Mouse (Mus musculus) cerebellum, adult 2 months (tissue): Measurements from ENCODE around the gene Nup43.

Experiments used
- CTCF ChIP-seq: fragments of 200-500 bp; IDR thresholded peaks from 2 replicates; pipeline ENCODE4 v1.5.1; 2011; ENCODE audit warnings: low read depth, mild to moderate bottlenecking, control low read depth, low read length, moderate library complexity, borderline replicate concordance; ENCODE audit not compliant: insufficient read depth
- POLR2A ChIP-seq: fragments of 200-500 bp; IDR thresholded peaks from 2 replicates; pipeline ENCODE4 v1.6.1; 2011; ENCODE audit warnings: low read length, control low read depth, borderline replicate concordance; ENCODE audit not compliant: insufficient read depth

DNA sequence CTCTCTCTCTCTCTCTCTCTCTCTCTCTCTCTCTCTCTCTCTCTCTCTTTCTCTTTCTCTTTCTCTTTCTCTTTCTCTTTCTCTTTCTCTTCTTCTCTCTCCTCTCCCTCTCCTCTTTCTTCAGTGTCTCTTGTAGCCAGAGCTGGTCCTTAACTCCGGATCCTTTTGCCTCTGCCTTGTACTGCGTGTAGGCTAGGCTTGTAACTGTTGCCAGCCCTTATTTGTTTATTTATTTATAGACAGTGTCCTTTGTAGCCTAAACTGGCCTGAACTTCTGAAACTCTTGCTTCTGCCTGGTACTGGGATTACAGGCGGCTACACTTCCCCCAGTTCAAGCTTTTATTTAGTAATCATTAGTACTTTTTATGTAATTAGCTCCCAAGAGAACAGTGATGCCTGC lies 59.7 kb downstream of the Nup43 start:
- TF ChIP-seq POLR2A, result no peak
- no peak for TF ChIP-seq CTCF
